Mouse (Mus musculus): ENCODE data around the gene Myl7. TPM values are rescaled to one million over a fixed set of nuclear protein-coding genes. Genes with fewer than 3 reads are reported as not detected.
A peak's percentile ranks its signal among the peaks of the same experiment; 100 is the strongest.
"Not testable (repeated sequence)": the region's sequence is repeated elsewhere in the genome, so short reads cannot be mapped to it uniquely, and the experiment has no call there.

Gene Myl7
- total RNA-seq (2021) = not detected
- long read RNA-seq, experiment 1 = 0 reads
- long read RNA-seq, experiment 2 = 0 reads

- no peak for DNase-seq
Measured at GRCm38 (mm10) chr11:5898531-5898930, at the start of gene Myl7. TSS of gene Myl7 (minus strand) at chr11:5898782.

- no peak for DNase-seq
Measured at GRCm38 (mm10) chr11:5947796-5948195, 49.2 kb upstream of the Myl7 start.

GRCm38 (mm10) chr11:5945096-5945495 lies 46.5 kb upstream of the Myl7 start:
- DNase-seq = no peak

- no peak for DNase-seq
Measured at GRCm38 (mm10) chr11:5942966-5943365, 44.4 kb upstream of the Myl7 start.

GRCm38 (mm10) chr11:5934531-5934930 lies 35.9 kb upstream of the Myl7 start:
- DNase-seq = not testable (repeated sequence)

GRCm38 (mm10) chr11:5931947-5932346 lies 33.4 kb upstream of the Myl7 start:
- not testable (repeated sequence) for DNase-seq

- no peak for DNase-seq
Measured at GRCm38 (mm10) chr11:5930578-5930977, 32.0 kb upstream of the Myl7 start.

- DNase-seq = no peak
Measured at GRCm38 (mm10) chr11:5926696-5927220, 28.2 kb upstream of the Myl7 start.

- DNase-seq = no peak
Measured at GRCm38 (mm10) chr11:5924699-5925098, 26.1 kb upstream of the Myl7 start.

GRCm38 (mm10) chr11:5920323-5920960 lies 21.9 kb upstream of the Myl7 start:
- no peak for DNase-seq

GRCm38 (mm10) chr11:5919606-5920005 lies 21.0 kb upstream of the Myl7 start:
- DNase-seq = no peak

GRCm38 (mm10) chr11:5918111-5918510 lies 19.5 kb upstream of the Myl7 start:
- no peak for DNase-seq

- DNase-seq = no peak
Measured at GRCm38 (mm10) chr11:5916178-5916548, 17.6 kb upstream of the Myl7 start.

GRCm38 (mm10) chr11:5915429-5916177 lies 17.0 kb upstream of the Myl7 start:
- DNase-seq = no peak

GRCm38 (mm10) chr11:5914940-5915339 lies 16.4 kb upstream of the Myl7 start:
- DNase-seq = no peak

GRCm38 (mm10) chr11:5913936-5914335 lies 15.4 kb upstream of the Myl7 start:
- DNase-seq = no peak

- DNase-seq = no peak
Measured at GRCm38 (mm10) chr11:5913256-5913655, 14.7 kb upstream of the Myl7 start.

GRCm38 (mm10) chr11:5912635-5913034 lies 14.1 kb upstream of the Myl7 start:
- peak; percentile 62 for DNase-seq

GRCm38 (mm10) chr11:5908642-5909041 lies 10.1 kb upstream of the Myl7 start:
- no peak for DNase-seq

- DNase-seq = no peak
Measured at GRCm38 (mm10) chr11:5907096-5907495, 8.5 kb upstream of the Myl7 start.

- DNase-seq = no peak
Measured at GRCm38 (mm10) chr11:5905778-5906518, 7.4 kb upstream of the Myl7 start.

- no peak for DNase-seq
Measured at GRCm38 (mm10) chr11:5904871-5905270, 6.3 kb upstream of the Myl7 start.

GRCm38 (mm10) chr11:5904357-5904756 lies 5.8 kb upstream of the Myl7 start:
- no peak for DNase-seq
